Mouse (Mus musculus) cerebellum, adult 11-12 months (tissue): Measurements from ENCODE around the gene Trim65.

Experiments used
- DNase-seq: peaks from one replicate; pipeline ENCODE4 v3.0.0; 2022

Trim65 gene

GRCm38 (mm10) chr11:116130488-116131205 is at the start of gene Trim65:
Trim65 (minus strand) TSS chr11:116131128.
- peak; percentile 84 for DNase-seq

DNA sequence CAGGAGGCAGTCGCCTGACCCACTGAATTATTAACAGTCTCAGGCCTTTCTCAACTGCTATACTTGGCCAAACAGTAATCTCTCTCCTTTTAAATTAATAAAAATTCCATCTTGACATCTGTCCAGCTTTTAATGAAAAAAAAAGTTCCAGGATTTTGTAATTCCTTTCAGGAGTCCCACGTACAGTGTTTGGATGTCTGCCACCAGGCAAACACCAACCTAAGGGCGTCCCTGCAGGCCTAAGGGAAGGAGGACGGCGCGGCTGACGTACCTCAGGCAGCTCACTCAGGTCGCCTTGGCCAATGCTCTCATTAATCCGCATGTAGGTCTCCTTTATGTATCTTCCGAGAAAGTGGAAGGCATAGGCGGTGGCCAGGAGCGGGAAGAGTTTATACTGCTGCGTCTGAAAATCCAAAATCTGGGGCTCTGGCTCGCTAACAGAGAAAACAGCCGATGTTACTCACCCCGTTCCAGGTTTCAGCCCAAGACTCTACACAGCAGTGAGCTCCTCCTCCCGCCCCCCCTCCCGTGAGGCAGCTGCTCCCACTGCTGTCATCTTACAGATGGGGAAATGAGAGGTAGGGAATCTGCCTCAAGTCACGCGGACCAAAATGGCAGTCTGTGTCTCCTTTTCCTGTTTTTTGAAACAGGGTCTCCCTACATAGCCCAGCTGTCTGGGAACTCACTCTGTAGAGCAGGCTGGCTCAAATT is 47.6 kb upstream of the Trim65 start:
- no peak for DNase-seq

GRCm38 (mm10) chr11:116176010-116176409 is 45.1 kb upstream of the Trim65 start:
- no peak for DNase-seq

DNA sequence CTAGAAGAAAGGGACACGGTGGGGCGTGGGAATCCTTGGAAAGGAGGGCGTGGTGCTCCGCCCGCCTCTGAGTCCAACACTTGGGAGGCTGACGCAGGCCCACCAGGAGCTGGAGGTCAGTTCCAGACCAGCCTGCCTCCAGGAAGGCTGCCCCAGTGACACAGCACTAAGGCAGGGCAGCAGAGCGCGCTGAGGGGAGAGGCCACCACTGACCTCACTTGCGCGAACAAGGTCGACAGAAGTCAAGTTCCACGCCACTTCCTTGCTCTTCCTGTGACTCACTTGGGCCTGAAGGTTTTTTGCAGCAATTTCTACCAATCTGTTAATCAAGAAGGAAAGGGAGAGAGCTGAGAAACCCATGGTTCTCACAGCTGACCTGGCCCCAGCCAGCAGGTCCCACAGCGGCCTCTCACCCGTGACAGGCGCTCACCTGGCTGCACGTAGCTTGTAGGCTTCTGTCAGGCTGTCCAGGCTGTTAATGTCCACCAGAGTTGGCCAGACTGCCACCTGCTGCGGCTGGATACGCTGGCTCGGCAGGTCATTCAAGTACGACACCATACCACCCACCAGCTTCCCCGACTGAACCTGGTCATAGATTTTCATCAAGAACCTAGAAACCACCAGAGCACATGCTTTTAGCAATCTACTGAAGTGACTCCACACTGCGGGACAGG is 44.0 kb upstream of the Trim65 start:
- DNase-seq: no peak

- no peak for DNase-seq
Measured at GRCm38 (mm10) chr11:116171959-116172358, 41.0 kb upstream of the Trim65 start.

GRCm38 (mm10) chr11:116170003-116170800 is 39.3 kb upstream of the Trim65 start:
- DNase-seq: no peak

DNA sequence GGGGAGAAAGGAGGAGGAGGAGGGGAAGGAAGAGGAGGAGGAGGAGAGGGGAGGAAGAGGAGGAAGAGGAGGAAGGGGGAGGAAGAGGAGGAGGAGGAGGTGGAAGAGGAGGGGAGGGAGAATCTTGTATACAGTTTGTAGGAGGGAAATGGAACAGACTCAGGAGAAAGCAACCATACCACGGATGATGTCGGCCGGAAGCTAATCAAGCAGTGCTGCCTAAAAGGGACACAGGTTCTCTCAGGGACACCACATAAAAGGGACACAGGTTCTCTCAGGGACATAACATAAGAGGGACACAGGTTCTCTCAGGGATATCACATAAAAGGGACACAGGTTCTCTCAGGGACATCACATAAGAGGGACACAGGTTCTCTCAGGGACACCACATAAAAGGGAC is 38.3 kb upstream of the Trim65 start:
- no peak for DNase-seq

- DNase-seq: peak; percentile 95
Measured at GRCm38 (mm10) chr11:116167884-116168439, 37.0 kb upstream of the Trim65 start, which contains the start of gene Fbf1. Fbf1 (minus strand) TSS chr11:116168166.

DNA sequence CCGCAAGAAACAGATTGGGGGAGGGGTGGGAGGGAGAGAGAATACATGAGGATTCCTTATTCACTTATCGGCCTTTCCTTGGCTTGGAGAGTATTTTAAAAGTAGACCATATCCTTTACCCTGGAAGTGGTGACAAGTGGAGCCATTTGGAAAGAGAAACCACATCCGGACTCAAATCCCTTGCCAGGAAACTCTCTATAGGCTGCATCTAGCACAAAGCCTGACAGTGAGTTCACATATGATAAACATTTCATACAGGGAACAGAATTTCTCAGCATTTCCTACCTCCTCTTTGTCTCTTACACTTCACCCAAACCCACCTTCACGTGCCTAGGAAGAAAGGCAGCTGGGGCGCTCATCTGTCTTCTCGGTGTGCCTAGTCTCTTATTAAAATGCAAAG is 36.3 kb upstream of the Trim65 start:
- no peak for DNase-seq

DNA sequence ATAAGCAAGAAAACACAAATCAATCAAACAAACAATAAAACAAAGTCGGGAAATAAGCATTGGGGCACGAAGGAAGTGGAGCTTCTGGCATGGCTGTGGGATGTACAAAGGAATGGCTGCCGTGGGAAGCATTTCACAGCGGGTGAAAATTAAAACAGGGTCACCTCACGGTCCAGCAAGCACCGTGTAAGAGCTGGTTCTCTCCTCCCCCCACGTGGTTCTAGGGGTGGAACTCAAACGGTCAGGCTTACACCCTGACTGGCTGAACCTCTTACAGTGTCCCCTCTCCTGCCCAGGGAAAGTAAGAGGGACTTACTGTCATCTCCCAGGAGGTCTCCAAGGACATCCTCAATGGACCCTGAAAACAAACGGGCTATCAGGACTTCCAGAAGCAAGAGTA is 32.1 kb upstream of the Trim65 start:
- DNase-seq: no peak

DNA sequence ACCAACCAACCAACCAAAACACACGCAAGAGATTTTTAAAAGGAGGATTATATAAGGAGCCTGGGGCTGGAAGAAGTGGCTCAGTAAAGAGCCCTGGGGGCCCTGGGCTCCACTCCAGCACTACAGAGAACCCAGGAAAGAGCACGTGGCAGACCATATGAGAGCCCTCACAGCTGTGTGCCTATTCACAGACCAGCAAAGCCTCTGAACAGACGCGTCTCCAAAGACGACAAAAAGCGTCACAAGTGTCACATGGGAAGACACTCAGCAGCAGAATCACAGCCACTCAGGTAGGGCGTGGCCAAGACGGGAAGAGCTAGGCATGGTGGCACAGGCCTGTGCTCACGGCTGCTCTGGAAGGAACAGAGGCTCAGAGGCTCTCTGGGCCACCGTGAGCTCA is 31.2 kb upstream of the Trim65 start:
- no peak for DNase-seq

DNA sequence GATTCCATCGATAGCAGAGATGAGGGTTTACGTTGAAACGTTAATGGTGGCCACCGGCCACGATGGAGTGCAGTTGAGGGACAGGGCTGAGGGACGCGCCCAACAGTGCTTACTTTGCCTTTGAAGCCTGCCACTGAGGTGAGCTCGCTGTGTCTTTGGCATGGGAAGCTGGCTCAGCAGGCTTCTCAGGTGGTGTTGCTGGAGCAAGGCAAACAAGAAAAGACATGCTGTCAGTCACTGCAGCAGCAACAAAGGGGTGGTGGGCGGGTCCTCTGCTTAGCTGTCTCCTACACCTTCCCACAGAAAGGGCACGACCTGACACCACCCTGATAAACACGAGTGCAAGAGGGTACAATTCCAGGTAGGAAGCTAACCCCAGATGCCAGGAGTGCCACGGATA is 30.4 kb upstream of the Trim65 start:
- no peak for DNase-seq

DNA sequence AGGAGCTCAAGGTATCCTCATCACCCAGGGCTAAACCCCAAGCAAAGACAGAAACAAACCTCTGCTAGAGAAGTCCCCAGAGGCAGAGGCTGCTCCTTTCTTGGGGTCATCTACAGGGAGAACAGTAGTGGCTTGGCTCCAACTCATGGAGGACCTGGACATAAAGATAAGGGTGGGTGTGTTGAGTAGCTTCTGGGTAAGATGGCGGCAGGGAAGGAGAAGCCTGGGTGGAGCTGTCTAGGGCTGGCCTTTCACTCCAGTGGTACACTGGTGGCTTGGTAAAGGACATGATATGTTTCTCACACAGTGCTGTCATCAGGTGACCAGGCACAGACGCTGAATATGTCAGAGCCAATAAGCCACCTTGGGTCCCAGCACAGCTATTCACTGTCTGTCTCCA is 20.0 kb upstream of the Trim65 start:
- DNase-seq: no peak

DNA sequence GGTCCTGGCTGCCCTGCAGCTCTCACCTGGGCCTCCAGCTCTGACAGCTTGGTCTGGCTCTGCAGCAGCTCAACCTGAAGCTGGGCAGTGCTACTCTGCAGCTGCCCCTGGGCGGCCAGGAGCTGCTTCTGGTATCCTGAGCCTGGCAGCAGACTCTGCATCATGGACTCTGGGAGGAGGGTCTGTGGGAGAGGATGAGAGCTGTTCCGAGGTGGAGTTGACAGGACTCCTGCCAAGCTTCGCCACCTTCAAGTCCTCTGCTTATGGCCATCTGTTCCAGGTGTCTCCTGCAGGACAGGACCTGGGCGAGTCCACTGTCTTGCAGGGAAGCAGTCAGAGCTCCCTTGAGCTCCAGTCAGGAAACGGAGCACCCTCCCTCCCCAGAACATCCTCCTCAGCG is 18.4 kb upstream of the Trim65 start:
- peak; percentile 76 for DNase-seq

DNA sequence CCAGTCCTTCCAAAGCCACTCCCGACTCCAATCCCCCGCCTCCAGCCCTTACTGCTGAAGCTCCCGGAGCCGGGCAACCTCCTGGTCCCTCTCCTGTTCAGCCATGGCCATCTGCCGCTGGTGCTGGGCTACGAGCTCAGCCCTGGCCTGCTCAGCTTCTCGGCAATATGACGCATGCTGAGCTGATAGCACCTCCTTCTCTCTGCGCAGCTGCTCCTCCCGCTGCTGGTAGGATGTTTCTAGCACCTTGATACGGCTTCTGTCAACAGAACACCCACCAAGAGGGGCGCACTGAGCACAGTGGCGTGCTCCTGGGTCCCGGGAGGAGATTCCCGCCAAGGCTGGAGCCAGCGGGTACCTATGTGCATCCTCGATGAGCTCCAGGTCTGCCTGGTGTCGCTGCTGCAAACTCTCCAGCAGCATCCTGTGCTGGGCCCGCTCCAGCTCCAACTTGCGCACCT is 17.9 kb upstream of the Trim65 start:
- peak; percentile 87 for DNase-seq

DNA sequence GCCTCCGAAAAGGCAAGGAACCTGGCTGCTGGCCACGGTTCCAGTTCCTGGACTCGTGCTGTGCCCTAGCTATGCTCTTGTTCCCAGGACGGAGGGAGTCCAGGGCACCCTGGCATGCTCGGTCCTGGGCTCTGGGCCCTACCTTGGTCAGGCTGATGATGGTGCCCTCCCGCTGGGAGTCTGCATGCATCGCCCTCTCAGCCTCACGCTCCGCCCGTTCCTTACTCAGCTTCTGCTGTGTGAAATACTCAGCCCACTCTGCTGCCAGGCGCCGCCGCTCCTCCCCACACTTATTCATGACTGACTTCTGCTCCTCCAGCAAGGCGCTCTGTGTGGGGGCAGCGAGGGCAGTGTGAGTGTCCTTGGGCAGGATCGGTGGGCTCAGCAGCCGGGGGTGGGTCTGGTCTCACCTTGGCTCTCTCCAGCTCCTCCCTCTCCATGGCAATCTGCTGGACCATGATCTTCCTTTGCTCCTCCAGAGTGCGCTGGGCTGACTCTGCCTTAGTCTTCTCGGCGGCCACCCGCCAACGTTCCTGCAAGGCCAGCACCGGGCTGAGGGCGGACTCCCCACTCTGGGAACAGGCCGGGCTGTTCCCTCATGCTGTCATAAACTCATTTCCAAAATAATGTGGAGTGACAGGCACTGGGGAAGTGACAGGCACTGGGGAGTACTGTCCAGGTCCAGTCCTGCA is 15.5 kb upstream of the Trim65 start:
- DNase-seq: peak; percentile 80

DNA sequence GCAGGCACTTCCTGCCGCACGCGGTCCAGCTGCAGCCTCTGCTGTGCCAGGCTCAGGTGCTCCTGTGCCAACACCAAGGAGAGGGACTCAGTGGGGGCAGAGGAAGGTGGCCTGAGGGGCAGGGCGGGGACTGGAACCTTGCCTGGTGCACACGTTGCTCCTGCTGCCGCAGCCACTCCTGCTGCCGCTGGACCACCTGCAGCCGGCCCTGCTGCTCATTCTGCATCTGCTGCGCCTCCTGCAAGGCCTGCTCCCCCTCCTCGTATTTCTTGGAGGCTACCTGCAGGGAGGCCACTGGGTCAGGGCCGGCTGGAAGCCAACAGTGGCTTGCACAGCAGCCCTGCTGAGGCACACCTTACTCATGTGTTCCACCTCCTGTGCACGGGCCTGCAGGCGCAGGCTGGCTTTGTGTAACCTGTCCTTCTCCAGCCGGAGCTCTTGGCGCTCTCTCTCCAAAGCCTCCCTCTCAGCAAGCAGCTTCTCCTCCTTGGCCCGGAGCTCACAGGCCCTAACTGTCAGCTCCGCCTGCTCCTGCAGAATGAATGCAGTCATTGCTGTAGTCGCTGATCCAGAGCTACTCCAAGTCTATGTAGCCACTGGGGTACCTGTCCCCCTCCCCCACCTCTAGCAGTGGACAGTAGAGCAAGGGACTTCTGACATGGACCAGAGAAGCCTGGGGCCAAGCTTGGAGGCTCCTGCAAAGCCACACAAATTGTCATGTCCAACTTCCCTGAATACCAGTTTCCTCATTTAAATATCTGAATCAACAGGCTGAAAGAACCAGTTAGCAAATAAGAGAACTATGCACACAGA is 14.8 kb upstream of the Trim65 start:
- peak; percentile 80 for DNase-seq

DNA sequence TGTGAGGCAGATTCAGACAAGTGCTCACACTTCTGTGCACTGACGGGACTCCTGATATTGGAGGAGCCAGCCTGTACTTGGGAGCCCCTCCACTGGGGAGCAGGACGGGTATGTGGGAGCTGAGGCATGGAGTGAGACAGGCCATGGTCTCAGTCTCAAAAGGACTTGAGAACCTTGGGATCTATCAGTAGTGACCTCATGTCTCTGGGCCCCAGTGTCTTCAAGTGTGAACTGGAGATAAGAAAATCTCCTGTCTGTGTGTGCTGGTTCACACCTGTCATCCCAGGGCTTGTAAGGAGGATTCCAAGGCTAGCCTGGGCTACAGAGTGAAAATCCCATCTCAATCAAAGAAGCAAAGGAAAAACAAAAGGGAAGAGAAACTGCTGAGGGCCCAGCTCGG is 12.5 kb upstream of the Trim65 start:
- peak; percentile 26 for DNase-seq

DNA sequence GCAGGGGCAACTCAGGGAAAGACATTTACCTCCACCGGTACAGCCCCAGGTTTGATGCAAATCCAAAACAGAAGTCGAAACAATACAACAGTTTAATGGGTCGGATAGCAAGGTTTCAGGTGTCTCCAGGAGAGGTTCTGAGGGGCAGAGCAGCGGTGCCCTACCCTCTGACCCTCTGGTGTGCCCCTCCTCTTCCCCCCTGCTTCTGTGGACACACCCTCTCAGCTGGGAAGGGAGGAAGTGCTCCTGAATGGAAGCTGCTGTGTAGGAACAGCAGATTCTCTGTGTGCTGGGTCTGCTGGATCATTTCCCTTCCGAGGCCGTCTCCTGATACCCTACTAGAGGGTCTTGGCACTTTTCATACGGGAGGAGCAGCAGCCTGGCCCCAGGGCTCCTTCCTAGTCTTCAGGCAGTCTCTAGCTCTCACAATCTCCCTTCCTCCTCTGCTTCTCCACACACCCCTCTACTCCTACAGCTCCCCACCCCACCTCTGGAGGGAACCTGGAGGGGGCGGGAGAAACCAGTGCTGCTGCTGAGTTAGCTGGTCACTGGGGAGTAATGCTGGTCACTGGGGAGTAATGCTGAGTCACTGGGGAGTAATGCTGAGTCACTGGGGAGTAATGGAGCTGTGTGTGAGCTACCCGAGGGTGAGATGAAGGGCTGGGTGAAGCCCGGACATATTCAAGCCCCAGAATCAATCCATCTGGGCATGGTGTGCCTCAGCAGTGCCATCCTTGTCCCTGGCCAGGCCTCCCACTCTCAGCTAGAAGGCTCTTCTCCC is 11.5 kb upstream of the Trim65 start:
- peak; percentile 36 for DNase-seq

- DNase-seq: peak; percentile 91
Measured at GRCm38 (mm10) chr11:116138468-116139138, 7.7 kb upstream of the Trim65 start, which contains the start of gene Mrpl38. Mrpl38 (minus strand) TSS chr11:116138868.
